Mouse (Mus musculus) R1 (cell line): ENCODE results near the gene Haghl.

Experiments used
- DNase-seq: peaks from one replicate; pipeline ENCODE4 v3.0.0-alpha.2; 2018; ENCODE audit warnings: low read depth, low spot score

Gene Haghl

DNA sequence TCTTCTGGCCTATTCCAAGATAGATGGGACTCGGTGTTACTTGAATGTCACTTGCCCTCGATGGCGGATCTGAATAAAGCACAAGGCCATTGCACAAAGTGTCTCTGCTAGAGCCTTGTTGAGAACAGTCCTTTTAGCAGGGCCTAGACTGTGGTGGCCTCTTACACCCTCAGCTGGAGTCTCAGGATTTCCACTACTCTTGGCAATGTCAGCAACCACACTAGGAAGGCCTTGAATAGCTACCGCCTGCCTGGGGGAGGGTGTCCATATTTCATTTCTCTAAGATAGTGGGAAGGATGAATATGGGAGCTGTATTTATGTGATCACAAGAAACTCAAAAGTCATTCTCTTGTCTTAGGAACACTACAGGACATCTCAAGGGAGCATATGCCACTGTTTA, 37.2 kb downstream of the Haghl start:
- DNase-seq: no peak

DNA sequence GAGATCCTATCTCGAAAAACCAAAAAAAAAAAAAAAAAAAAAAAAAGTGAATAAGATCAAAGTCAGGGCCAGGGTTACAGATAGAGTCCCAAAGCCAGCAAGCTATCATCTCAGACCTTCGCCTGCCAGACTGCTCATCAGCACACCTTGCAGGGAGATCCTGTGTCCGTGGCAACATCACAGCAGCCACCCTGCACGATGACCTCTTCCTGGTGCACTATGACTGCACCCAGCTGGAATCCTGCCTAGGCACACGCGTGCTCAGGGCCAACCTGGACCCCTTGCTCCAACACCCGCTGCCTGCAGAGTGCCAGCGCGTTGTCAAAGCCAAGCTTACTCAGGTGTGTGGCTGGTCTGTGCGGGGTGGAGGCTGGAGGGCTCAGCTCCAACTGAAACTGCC, 41.2 kb downstream of the Haghl start:
- no peak for DNase-seq

DNA sequence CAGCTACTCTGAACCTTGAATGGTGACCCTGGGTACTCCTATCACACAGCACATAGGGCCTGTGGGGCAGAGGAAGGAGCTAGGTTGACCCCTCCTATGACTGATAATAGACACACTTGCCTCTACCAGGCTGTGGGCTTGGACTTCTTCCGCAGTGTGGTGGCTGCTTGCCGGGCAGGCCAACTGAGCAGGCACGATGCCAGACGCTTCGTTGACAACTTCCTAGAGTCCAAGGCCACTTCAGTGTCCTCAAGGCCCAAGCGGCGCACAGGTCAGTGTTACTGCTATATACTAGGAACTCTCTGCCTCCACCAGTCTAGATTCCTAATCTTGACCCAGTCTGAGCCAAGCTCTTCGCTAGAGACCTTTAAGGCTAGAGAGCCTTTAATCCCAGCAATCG, 41.6 kb downstream of the Haghl start:
- no peak for DNase-seq

DNA sequence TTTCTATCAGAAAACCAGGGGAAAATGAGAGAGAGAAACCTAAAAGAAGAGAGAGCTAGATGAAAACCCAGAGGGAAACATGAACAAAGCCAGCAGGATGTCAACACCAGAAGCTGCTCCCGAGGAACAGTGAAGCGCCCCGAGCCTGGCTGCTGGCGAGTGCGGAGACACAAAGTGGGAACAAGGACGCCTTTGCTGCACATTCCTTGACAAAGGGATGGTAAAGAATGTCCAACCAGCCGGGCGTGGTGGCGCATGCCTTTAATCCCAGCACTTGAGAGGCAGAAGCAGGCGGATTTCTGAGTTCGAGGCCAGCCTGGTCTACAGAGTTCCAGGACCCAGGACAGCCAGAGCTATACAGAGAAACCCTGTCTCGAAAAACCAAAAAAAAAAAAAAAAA, 44.0 kb downstream of the Haghl start:
- peak; percentile 67 for DNase-seq

DNA sequence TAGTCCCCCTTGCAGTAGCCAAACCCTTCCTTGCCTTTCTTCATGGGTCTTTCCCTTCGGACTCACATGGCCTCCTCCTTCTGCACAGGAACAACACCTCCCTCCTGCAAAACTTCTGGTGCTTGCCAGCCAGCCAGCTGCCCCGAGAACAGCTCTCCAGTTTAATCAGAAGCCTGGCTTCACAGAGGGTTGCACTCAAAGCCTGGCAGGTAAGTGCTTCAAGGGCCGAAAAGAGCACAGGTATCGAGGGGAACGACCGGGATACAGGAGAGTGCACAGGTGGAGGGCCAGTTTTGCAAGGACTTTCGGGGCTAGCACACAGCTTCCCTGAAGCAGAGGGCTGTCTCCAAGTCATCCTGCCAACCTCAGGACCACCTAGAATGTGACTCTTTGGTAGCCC, 46.6 kb downstream of the Haghl start:
- no peak for DNase-seq

DNA sequence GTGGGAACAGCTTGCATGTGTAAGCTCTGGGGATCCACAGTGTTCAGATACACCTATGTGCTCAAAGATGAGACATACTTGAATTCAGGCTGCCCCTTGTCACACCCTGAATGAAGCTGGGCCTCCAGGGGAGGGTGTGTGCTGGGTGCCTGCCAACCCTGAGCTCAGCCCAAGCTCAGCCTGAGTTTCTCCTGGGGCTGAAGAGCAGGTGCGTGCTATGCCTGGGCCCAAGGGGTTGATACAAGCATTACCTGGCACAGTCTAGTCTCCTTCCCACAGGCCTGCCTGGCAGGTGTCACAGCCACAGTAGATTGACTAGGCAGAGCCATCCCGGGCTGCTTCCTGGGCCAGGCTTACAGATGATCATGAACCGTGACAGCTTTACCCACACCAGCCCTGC, 49.7 kb downstream of the Haghl start, which contains the start of gene Mslnl:
Gene Mslnl (plus strand): TSS at position 298 of the 400 bp plus-strand sequence.
- DNase-seq: no peak

DNA sequence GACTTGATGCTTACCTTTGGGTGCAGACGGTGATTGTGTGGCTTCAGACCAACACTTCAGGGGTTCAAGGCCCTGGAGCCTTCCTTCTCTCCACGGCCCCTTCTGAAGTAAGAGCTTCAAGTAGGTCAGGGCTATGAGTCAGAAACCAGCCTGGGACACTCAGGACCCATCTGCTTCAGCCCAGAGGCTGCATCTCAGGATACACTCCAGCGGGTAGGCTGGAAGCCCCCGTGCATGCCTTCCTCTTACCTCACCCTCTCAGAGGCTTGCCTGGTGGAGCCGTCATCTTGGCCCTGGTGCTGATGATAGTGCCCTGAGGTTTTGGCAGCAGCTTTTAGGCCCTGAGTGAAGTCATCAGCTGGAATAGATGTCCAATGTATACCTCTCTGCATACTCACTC, 50.2 kb downstream of the Haghl start:
- DNase-seq: no peak

DNA sequence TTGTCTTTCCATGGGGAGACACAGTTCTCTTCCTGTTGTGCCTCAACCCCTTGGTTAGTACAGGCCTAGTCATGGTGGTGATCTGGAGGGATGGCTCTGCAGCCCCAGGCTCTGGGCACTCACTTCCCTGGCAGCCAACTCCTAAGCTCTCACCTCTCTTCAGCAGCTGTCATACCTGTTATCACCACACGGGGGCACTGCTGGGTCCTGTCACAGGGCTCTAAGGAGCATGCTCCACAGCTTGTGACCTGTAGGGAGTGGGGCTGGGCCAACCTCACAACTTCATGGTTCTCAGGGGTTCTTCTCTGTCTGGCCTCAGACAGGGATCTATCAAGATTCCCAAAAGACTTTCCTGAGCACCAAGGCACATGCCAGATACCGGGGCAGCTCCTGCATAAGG, 53.4 kb downstream of the Haghl start:
- peak; percentile 70 for DNase-seq
